Mouse (Mus musculus): Measurements from ENCODE around the gene Gnptab.

DNA sequence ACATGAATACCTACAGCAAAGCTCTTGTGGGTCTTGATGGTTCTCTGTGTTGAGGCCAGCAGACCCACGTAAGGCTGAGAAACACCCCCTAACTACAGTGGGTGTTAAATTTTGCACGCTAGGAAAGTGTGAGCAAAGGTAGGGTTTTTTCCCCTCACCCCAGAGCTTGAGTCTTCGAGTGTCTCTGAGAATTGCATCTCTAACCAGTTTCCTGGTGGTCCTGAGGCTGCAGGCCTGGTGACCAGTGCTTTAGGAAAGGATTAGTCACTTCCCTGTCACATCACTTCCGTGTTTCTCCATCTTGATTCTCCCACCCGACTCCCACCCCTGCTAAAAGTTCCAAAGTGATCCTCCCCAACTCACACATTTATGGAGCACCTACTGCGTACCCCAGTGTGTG, 25.3 kb downstream of the Gnptab start:
- TF ChIP-seq HCFC1 (IDR thresholded peaks at IDR 0.05; ENCODE audit: borderline replicate concordance, insufficient read depth, low read length) (no peak), ZC3H11A (IDR thresholded peaks at IDR 0.05; ENCODE audit: borderline replicate concordance, low read depth, low read length) (no peak), MAFK (IDR thresholded peaks at IDR 0.05; ENCODE audit: insufficient read depth, low read depth, low read length) (no peak)

All from ES-E14 (cell line).